Mouse (Mus musculus) T-cell, adult 66 days (primary cell): ENCODE data around the gene Trim28. TPM values are rescaled to one million over a fixed set of nuclear protein-coding genes. Genes with fewer than 3 reads are reported as not detected.

Experiments
- total RNA-seq, 2 experiments: library from RNA; stranded (reverse); gene quantifications; 3 replicates in 1 of 2; 4 replicates in 1 of 2; pipeline ENCODE4 v1.2.4; 2023

Trim28 gene
- total RNA-seq = 100 to 1,000 TPM; 399 to 401 TPM

DNA sequence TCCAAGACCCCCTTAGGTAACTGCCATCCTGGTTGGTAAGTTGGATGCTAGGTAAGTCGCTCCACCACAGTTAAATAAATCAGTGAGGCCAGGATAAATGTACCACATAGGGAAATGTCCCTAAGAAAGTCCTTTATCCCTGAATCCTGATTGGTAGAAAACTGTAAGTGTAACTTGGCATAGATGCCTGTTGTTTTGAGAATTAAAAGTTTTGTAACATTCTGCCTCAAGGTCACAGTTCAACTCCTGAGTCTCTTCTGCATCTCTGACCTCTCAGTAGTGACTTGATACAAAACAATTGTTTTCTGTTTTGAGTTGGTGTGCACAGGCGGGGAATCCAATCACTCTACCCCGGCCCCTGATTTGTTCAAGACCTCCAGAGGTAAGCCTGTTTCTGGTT is at the start of gene Trim28:
Gene Trim28 (plus strand): TSS at position 264 of the 400 bp plus-strand sequence.

GRCm38 (mm10) chr7:12965678-12966091 is 33.2 kb upstream of the Trim28 start, which contains the start of gene Zfp324:
TSS of gene Zfp324 (plus strand) at chr7:12965838.

GRCm38 (mm10) chr7:12977682-12978389 is 21.1 kb upstream of the Trim28 start, which contains the start of gene Zfp446:
TSS of gene Zfp446 (plus strand) at chr7:12977848.

GRCm38 (mm10) chr7:12998053-12998452 is 861 bp upstream of the Trim28 start, which contains the start of gene Slc27a5:
TSS of gene Slc27a5 (minus strand) at chr7:12998192.

GRCm38 (mm10) chr7:13010005-13010908 is 11.3 kb downstream of the Trim28 start, which contains the start of gene Zbtb45:
TSS of gene Zbtb45 (minus strand) at chr7:13010034.

DNA sequence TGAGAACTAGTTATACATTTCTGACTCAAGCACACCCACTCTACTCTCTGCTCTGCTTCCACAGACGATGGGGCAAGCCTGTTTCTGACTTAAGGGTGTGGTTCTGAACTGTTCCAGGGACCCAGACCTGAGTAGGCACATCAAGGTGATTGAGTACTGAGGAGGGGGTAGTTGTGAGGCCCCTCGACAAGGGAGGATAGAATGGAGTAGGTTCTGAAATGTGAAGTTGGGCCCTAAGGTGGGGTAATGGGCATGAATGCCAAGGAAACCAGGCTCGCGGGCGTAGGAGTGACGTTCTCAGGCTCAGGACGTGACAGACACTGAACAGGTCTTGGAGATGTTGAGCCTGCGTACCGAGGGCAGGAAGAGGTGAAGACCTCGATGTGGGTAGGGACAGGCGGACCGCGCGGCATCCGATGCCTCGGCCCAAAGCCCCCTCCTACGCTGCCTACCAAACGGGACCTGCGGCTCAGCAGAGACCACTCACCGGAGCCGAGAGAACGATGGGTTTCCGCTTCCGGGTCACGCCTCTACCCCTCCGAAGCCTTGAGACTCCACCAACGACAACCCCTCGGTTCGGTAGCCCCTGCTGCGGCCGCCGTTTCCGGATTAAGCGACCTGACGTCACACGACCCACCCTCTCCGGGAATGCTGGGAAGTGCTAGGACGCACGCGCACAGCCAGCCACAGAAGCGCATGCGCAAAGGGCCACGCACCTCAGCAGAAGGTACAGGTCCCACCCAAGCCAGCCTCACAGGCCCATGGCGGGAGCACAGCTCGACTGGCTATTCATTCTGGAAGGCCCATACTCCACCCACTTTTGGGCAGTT is 35.4 kb downstream of the Trim28 start, which contains the start of gene Chmp2a:
Gene Chmp2a (minus strand): TSS at position 660 of the 830 bp plus-strand sequence.

GRCm38 (mm10) chr7:13037901-13038555 is 39.1 kb downstream of the Trim28 start, which contains the start of gene Ube2m:
TSS of gene Ube2m (minus strand) at chr7:13038275.

GRCm38 (mm10) chr7:13054287-13055010 is 55.5 kb downstream of the Trim28 start, which contains the start of gene Mzf1:
TSS of gene Mzf1 (minus strand) at chr7:13054764.

Other genes with a start within 250 kb of the Trim28 start
- 1 to 10 TPM; 9.2 to 9.4 TPM for gene Zscan18, start 195.5 kb upstream of the Trim28 start, total RNA-seq
- 10 to 100 TPM; 13.3 to 18.0 TPM for gene Zfp329, start 180.3 kb upstream of the Trim28 start, total RNA-seq
- gene Zfp110, start 164.4 kb upstream of the Trim28 start, total RNA-seq = 100 to 1,000 TPM in 1 of 2 experiments, 10 to 100 TPM in 1; 96.7 to 111 TPM
- 1 to 10 TPM; 1.7 TPM for gene Zfp128, start 117.9 kb upstream of the Trim28 start, total RNA-seq
- 10 to 100 TPM; 11.9 to 13.9 TPM for gene Zscan22, start 101.3 kb upstream of the Trim28 start, total RNA-seq
- 1,000 to 10,000 TPM; 2,987 to 3,057 TPM for gene Rps5, start 76.8 kb upstream of the Trim28 start, total RNA-seq
- gene Rnf225, start 71.7 kb upstream of the Trim28 start, total RNA-seq = 1 to 10 TPM; 1.3 to 2.1 TPM
- gene Zfp324, start 33.3 kb upstream of the Trim28 start, total RNA-seq = 1 to 10 TPM; 3.8 to 4.0 TPM
- 1 to 10 TPM; 8.4 to 10.0 TPM for gene Zfp446, start 21.3 kb upstream of the Trim28 start, total RNA-seq
- gene Slc27a5, start 922 bp upstream of the Trim28 start, total RNA-seq = 1 to 10 TPM in 1 of 2 experiments, not detected in 1; 1.9 TPM
- gene Zbtb45, start 10.9 kb downstream of the Trim28 start, total RNA-seq = 10 to 100 TPM; 22.0 to 22.4 TPM
- 100 to 1,000 TPM; 118 to 133 TPM for gene Chmp2a, start 35.7 kb downstream of the Trim28 start, total RNA-seq
- gene Ube2m, start 39.2 kb downstream of the Trim28 start, total RNA-seq = 100 to 1,000 TPM in 1 of 2 experiments, 10 to 100 TPM in 1; 84.0 to 106 TPM
- under 1 TPM; 0.36 to 0.52 TPM for gene Mzf1, start 55.6 kb downstream of the Trim28 start, total RNA-seq
- gene Vmn1r85, start 96.1 kb downstream of the Trim28 start, total RNA-seq = not detected
- not detected for gene Vmn1r86, start 120.8 kb downstream of the Trim28 start, total RNA-seq
- not detected for gene Vmn1r87, start 141.0 kb downstream of the Trim28 start, total RNA-seq
- under 1 TPM; 0.26 to 0.30 TPM for gene Vmn1r88, start 160.5 kb downstream of the Trim28 start, total RNA-seq
- not detected for gene Vmn1r89, start 213.9 kb downstream of the Trim28 start, total RNA-seq